11 mouse cellular contexts compared by ENCODE assay signal in the genomic region with DNA sequence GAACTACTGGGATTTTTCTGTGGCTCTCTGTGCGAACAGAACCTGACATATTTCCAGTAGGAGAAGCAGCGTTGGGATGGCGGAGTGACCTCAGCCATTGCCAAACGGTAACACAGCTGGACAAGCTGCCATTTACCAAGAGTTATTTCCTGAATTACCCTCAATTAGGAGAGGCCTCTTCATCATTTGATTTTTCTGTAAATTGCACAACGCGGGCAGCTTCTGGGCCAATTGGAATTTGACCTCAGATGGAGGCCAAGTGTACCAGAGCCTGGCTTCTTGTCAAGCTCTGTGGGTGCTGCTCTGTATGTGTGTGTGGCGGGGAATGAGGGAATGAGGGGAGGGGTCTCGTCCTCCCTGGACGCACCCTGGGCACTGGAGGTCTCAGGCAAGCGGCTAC.
DNase-seq lines count a peak whose midpoint lies in the region; ATAC-seq and TF ChIP-seq lines count a peak whose summit lies in the region.
"Had no signal": no experiment of that assay in that cellular context is flagged by ENCODE, and none has a peak within 500 bp of the region (broad histone marks: within the 10 kb centered on the region; RNA-seq: fewer than 3 reads in every experiment).

No protein-coding gene starts in this region.

- H3K9me3 ChIP-seq in liver, postnatal 0 days (ENCODE audit: low read length), result no peaks in the 10 kb centered on the region
- H3K9me3 ChIP-seq in intestine, embryonic 16.5 days (ENCODE audit: control insufficient read depth, low read length), result no peaks in the 10 kb centered on the region
- no peaks in the 10 kb centered on the region for H3K9me3 ChIP-seq in heart, embryonic 10.5 days
- H3K9me3 ChIP-seq: hindbrain, embryonic 10.5 days had no signal

- no peak overlapping the region for H3K9ac ChIP-seq in liver, postnatal 0 days (replicated peaks)
- H3K9ac ChIP-seq in intestine, embryonic 16.5 days (ENCODE audit: low read depth, low read length), result no peak overlapping the region

- no peaks in the 10 kb centered on the region for H3K27me3 ChIP-seq in liver, postnatal 0 days (ENCODE audit: insufficient read depth, low read length)
- no peaks in the 10 kb centered on the region for H3K27me3 ChIP-seq in intestine, embryonic 16.5 days (replicated peaks; ENCODE audit: control insufficient read depth, insufficient read depth, low read length)
- H3K27me3 ChIP-seq in heart, embryonic 10.5 days (ENCODE audit: insufficient read depth, poor library complexity, severe bottlenecking), result peaks cover 24% of the 10 kb centered on the region

- no peak overlapping the region for H3K4me2 ChIP-seq in liver, postnatal 0 days (ENCODE audit: low read depth, low read length)
- no peak overlapping the region for H3K4me2 ChIP-seq in intestine, embryonic 16.5 days (ENCODE audit: low read depth, low read length)

- H3K36me3 ChIP-seq in liver, postnatal 0 days (replicated peaks; ENCODE audit: insufficient read depth, low read length), result no peaks in the 10 kb centered on the region
- H3K36me3 ChIP-seq in intestine, embryonic 16.5 days (ENCODE audit: control insufficient read depth, insufficient read depth, low read length), result no peaks in the 10 kb centered on the region
- H3K36me3 ChIP-seq in heart, embryonic 10.5 days, result no peaks in the 10 kb centered on the region
- H3K36me3 ChIP-seq: hindbrain, embryonic 10.5 days had no signal

- H3K4me1 ChIP-seq in liver, postnatal 0 days (ENCODE audit: insufficient read depth), result peaks cover 6% of the 10 kb centered on the region
- peaks cover 20% of the 10 kb centered on the region for H3K4me1 ChIP-seq in intestine, embryonic 16.5 days (ENCODE audit: control insufficient read depth, insufficient read depth, low read length)
- H3K4me1 ChIP-seq in heart, embryonic 10.5 days, result peaks cover 38% of the 10 kb centered on the region

- H3K4me3 ChIP-seq in liver, postnatal 0 days (ENCODE audit: low read depth, low read length), result no peak overlapping the region
- no peak overlapping the region for H3K4me3 ChIP-seq in intestine, embryonic 16.5 days (ENCODE audit: low read length)
- no peak overlapping the region for H3K4me3 ChIP-seq in heart, embryonic 10.5 days
- H3K4me3 ChIP-seq: hindbrain, embryonic 10.5 days had no signal

- WGBS in liver, postnatal 0 days (ENCODE audit: insufficient replicate concordance), result 65% methylated on average over 10 of the region's 10 CpGs
- 41% methylated on average over 10 of the region's 10 CpGs for WGBS in intestine, embryonic 16.5 days
- WGBS in heart, embryonic 10.5 days, result 87% methylated on average over 10 of the region's 10 CpGs

- H3K27ac ChIP-seq in liver, postnatal 0 days (ENCODE audit: low read depth), result no peak overlapping the region
- peak overlapping the region; percentile 24; the same call in 1 of the 2 replicates for H3K27ac ChIP-seq in intestine, embryonic 16.5 days (ENCODE audit: low read length)
- no peak overlapping the region for H3K27ac ChIP-seq in heart, embryonic 10.5 days

- TF ChIP-seq EP300 in liver, postnatal 0 days (IDR thresholded peaks at IDR 0.05; ENCODE audit: low read depth), result no peak

- peak; percentile 69 for ATAC-seq in liver, postnatal 0 days
- ATAC-seq in intestine, embryonic 16.5 days, result peak; percentile 68

- DNase-seq in liver, postnatal 0 days, result peak; percentile 32
- DNase-seq in liver, result no peak
- peak; percentile 47 for DNase-seq in adrenal gland, postnatal 25 days
- DNase-seq in lung, postnatal 14 days, result peak; percentile 32
- DNase-seq in heart, embryonic 10.5 days (ENCODE audit: low spot score), result no peak
- no peak for DNase-seq in thymus, postnatal 0 days (ENCODE audit: low spot score)
- DNase-seq: cerebellum, adult 11 months; heart, adult 11 months; right cerebral cortex, adult 18-20 months had no signal

- no peak for TF ChIP-seq CTCF in liver, postnatal 0 days (IDR thresholded peaks at IDR 0.05; ENCODE audit: low read depth)

Comparison
In these comparisons a context has a peak if more than half of its experiments do, and no peak if none do; other contexts are left out.
1. DNase-seq: peak in liver, postnatal 0 days (single experiment), adrenal gland, postnatal 25 days (single experiment) and lung, postnatal 14 days (single experiment); none in liver (single experiment), heart, embryonic 10.5 days (single experiment) and thymus, postnatal 0 days (single experiment).